Mouse (Mus musculus) leukemia stem cell, adult 10-12 weeks (primary cell): ENCODE measurements around the gene Syngr1. TPM values are rescaled to one million over a fixed set of nuclear protein-coding genes. Genes with fewer than 3 reads are reported as not detected.

Source experiments
- polyA plus RNA-seq: library from polyadenylated mRNA; stranded (reverse); fragments of >175 nt; gene quantifications from 2 replicates; pipeline ENCODE4 v1.2.3, GENCODE M21; 2012; ENCODE audit warnings: low replicate concordance

The Syngr1 gene
- polyA plus RNA-seq: 30.7 and 39.5 TPM in 2 replicates

GRCm38 (mm10) chr15:80091121-80091955, at the start of gene Syngr1, which contains the start of gene Rpl3:
Gene Syngr1 (plus strand): TSS chr15:80091334.
Gene Rpl3 (minus strand): TSS chr15:80091868.

GRCm38 (mm10) chr15:80132993-80133586, 42.0 kb downstream of the Syngr1 start, which contains the start of gene Tab1:
Gene Tab1 (plus strand): TSS chr15:80133127.

Other genes with a start within 250 kb of the Syngr1 start
- 1.2 and 3.2 TPM in 2 replicates for gene Apobec3, start 199.7 kb upstream of the Syngr1 start, polyA plus RNA-seq
- gene Cbx7, start 120.2 kb upstream of the Syngr1 start, polyA plus RNA-seq: 11.3 and 26.7 TPM in 2 replicates
- 4.3 and 4.7 TPM in 2 replicates for gene Pdgfb, start 76.4 kb upstream of the Syngr1 start, polyA plus RNA-seq
- gene Rpl3, start 534 bp downstream of the Syngr1 start, polyA plus RNA-seq: 58.6 and 139 TPM in 2 replicates
- gene Tab1, start 41.8 kb downstream of the Syngr1 start, polyA plus RNA-seq: 14.4 and 29.5 TPM in 2 replicates
- gene Mgat3, start 82.4 kb downstream of the Syngr1 start, polyA plus RNA-seq: 0.07 TPM in 1 of 2 replicates, not detected in the other
- 6.9 and 57.9 TPM in 2 replicates for gene Mief1, start 142.7 kb downstream of the Syngr1 start, polyA plus RNA-seq
- gene AC140267.1, start 144.5 kb downstream of the Syngr1 start, polyA plus RNA-seq: 3.6 TPM in 1 of 2 replicates, not detected in the other
- 196 and 453 TPM in 2 replicates for gene Atf4, start 163.8 kb downstream of the Syngr1 start, polyA plus RNA-seq
- gene Rps19bp1, start 173.0 kb downstream of the Syngr1 start, polyA plus RNA-seq: 35.2 and 71.2 TPM in 2 replicates
- 4.4 and 8.1 TPM in 2 replicates for gene Cacna1i, start 195.9 kb downstream of the Syngr1 start, polyA plus RNA-seq